Mouse (Mus musculus) megakaryocyte, embryonic 14.5 days (primary cell): ENCODE measurements around the gene Hoxa13. TPM values are rescaled to one million over a fixed set of nuclear protein-coding genes. Genes with fewer than 3 reads are reported as not detected.

ENCODE experiments used
- H3K27me3 ChIP-seq: replicated peaks from 2 replicates; pipeline ENCODE3; 2012; ENCODE audit warnings: inconsistent platforms
- H3K36me3 ChIP-seq: replicated peaks from 2 replicates; pipeline ENCODE3; 2012; ENCODE audit warnings: low read length, inconsistent platforms, mixed read lengths
- H3K4me1 ChIP-seq: 2 replicates; pipeline ENCODE4 v1.6.1; 2012; ENCODE audit warnings: inconsistent platforms
- H3K4me3 ChIP-seq: replicated peaks from 2 replicates; pipeline ENCODE3; 2012; ENCODE audit warnings: moderate library complexity, mild to moderate bottlenecking, inconsistent platforms
- H3K9me3 ChIP-seq: 2 replicates; pipeline ENCODE4 v1.6.1; 2012; ENCODE audit warnings: inconsistent platforms
- FLI1 ChIP-seq: IDR thresholded peaks from 2 replicates; pipeline ENCODE4 v1.6.1; 2012; ENCODE audit warnings: low read length, inconsistent platforms, mixed read lengths
- GATA1 ChIP-seq: IDR thresholded peaks from 3 replicates; pipeline ENCODE4 v1.6.1; 2012; ENCODE audit warnings: mixed read lengths, low read length, inconsistent platforms, borderline replicate concordance
- polyA plus RNA-seq: library from polyadenylated mRNA; stranded (reverse); fragments of >175 nt; gene quantifications from 2 replicates; pipeline ENCODE4 v1.2.3, GENCODE M21; 2012; ENCODE audit warnings: low replicate concordance; ENCODE audit not compliant: insufficient read depth

Hoxa13 gene
- polyA plus RNA-seq, 1 experiment: not detected

- no peaks in the 10 kb centered on the region for H3K36me3 ChIP-seq
- H3K4me3 ChIP-seq: peak overlapping the region; percentile 97
- peaks cover 51% of the 10 kb centered on the region for H3K4me1 ChIP-seq
- H3K9me3 ChIP-seq: peaks cover 12% of the 10 kb centered on the region; the same call in 1 of the 2 replicates
- peaks cover 91% of the 10 kb centered on the region for H3K27me3 ChIP-seq
- TF ChIP-seq GATA1: no peak
- no peak for TF ChIP-seq FLI1
Observed at GRCm38 (mm10) chr6:52211961-52212360, 48.7 kb downstream of the Hoxa13 start.

GRCm38 (mm10) chr6:52211170-52211935 is 49.3 kb downstream of the Hoxa13 start:
- no peak for TF ChIP-seq FLI1
- TF ChIP-seq GATA1: no peak
- Histone ChIP-seq H3K4me3 (peak overlapping the region; percentile 97), H3K36me3 (peaks cover 2% of the 10 kb centered on the region), H3K27me3 (peaks cover 90% of the 10 kb centered on the region), H3K9me3 (peaks cover 14% of the 10 kb centered on the region), H3K4me1 (peaks cover 45% of the 10 kb centered on the region)

DNA sequence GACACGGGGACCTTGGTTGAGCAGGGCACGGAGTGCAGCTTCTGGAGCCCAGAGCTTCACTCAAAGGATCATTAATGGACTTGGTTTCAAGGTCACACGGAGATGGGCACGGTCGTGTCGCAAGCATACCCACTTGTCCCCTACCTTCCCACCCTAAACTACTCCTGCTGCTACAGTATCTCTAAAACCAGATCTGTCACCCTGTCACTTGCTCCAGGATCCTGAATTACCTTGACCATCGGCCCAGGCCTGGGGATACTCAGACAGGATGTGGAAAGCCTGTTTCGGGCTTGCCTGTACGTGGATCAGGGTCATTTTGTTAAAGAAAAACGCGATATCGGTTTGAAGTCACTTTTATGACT is 51.0 kb downstream of the Hoxa13 start:
- Histone ChIP-seq H3K9me3 (peaks cover 31% of the 10 kb centered on the region), H3K4me3 (peak overlapping the region; percentile 65), H3K4me1 (peaks cover 36% of the 10 kb centered on the region), H3K36me3 (peaks cover 19% of the 10 kb centered on the region), H3K27me3 (peaks cover 84% of the 10 kb centered on the region)
- TF ChIP-seq FLI1 (no peak), GATA1 (no peak)

DNA sequence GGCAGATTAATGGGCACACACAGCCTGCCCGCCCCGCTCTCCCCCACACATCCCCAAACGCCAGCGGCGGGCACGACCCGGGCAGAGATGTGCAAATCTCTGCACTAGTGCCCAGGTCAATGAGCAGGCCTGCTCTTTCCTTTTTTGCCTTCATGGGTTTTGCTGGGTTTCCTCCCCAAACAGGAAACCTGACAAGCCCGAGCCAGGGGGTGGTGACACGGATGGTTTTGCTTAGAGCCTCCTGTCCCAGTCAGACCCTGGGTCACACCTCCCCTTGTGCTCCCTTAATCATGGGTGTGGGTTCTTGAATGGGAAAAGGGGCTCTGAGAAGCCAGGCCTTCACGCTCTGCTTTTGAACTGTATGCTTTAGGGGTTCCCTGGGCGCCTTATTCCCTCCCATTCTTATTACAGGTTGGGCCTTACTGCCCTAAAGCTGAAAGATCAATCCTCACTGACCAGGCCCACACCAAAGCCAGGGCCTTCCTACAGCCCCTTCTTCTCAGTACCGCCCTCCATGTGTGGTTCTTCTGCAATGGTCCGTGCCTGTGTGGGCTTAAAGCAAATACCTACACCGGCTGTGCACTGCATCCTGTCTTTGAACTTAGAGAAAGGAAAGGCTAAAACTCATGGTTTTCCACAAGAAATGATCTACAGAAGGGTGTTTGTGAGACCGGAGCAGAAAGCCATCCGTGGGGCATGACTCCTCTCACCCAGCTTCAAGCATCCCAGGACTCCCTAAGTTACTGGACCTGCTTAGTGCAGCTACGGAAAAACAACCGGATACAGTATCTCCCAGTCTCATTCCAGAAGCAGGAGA is 51.6 kb downstream of the Hoxa13 start:
- Histone ChIP-seq H3K27me3 (peaks cover 78% of the 10 kb centered on the region), H3K4me3 (peak overlapping the region; percentile 10), H3K4me1 (peaks cover 36% of the 10 kb centered on the region), H3K9me3 (peaks cover 37% of the 10 kb centered on the region), H3K36me3 (peaks cover 25% of the 10 kb centered on the region)
- no peak for TF ChIP-seq FLI1
- no peak for TF ChIP-seq GATA1

DNA sequence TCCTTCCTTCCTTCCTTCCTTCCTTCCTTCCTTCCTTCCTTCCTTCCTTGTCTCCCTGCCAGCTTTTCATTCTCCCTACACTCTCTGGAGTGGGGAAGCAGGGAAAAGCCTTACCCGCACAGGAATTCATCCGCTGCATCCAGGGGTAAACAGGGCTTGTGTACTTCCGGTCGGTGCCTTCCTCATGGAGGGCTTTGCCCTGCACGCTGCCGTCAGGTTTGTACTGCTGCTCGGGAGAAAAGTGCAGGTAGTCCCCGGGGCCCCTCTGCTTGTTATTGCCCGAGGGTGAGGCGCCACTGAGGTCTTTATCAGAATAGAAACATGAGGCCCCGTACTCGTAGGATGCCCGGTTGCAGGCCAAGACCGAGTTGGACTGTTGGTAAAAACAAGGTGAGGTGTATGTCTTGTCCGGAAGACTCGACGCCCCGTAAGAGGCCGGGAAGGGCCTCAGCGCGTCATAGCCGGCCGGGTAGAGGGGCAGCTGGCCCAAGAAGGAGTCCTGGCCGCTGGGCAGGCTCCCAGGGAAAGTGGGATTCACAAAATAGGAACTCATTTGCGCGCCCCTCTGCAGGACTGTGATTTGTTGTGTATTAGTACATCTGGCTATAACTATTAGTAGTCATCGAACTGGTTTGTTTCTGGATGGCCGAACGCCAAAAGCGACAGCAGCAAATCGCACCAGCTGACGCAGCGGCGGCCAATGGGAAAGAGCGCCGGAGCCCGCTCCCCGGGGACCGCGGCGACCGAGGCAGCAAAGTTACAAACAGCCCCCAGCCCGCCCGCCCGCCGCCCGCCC is 52.4 kb downstream of the Hoxa13 start, which contains the start of gene Hoxa6:
Gene Hoxa6, minus strand, starts transcription at position 651 of the 796 bp plus-strand sequence.
- Histone ChIP-seq H3K36me3 (peaks cover 26% of the 10 kb centered on the region), H3K4me3 (peak within 1 kb of the TSS; percentile 10), H3K4me1 (peaks cover 30% of the 10 kb centered on the region), H3K9me3 (peaks cover 45% of the 10 kb centered on the region), H3K27me3 (peaks cover 77% of the 10 kb centered on the region)
- no peak for TF ChIP-seq GATA1
- TF ChIP-seq FLI1: no peak

Other genes with a start within 250 kb of the Hoxa13 start
- 4.2 and 23.0 TPM in 2 replicates for gene Skap2, start 248.3 kb downstream of the Hoxa13 start, polyA plus RNA-seq
- gene Hoxa1, start 102.6 kb downstream of the Hoxa13 start, polyA plus RNA-seq: 0.09 TPM in 1 of 2 replicates, not detected in the other
- not detected in 2 replicates for gene Hoxa2, start 96.0 kb downstream of the Hoxa13 start, polyA plus RNA-seq
- gene 5730596B20Rik, start 83.4 kb downstream of the Hoxa13 start, polyA plus RNA-seq: not detected in 2 replicates
- gene Hoxa4, start 69.1 kb downstream of the Hoxa13 start, polyA plus RNA-seq: 0.44 TPM in 1 of 2 replicates, not detected in the other
- gene Hoxa5, start 56.3 kb downstream of the Hoxa13 start, polyA plus RNA-seq: 0.46 TPM in 1 of 2 replicates, not detected in the other
- not detected in 2 replicates for gene Hoxa6, start 52.2 kb downstream of the Hoxa13 start, polyA plus RNA-seq
- 0.21 TPM in 1 of 2 replicates, not detected in the other for gene Hoxa3, start 47.5 kb downstream of the Hoxa13 start, polyA plus RNA-seq
- not detected in 2 replicates for gene Gm28308, start 47.5 kb downstream of the Hoxa13 start, polyA plus RNA-seq
- gene Hoxa7, start 39.0 kb downstream of the Hoxa13 start, polyA plus RNA-seq: 2.8 and 3.2 TPM in 2 replicates
- gene Hoxa9, start 29.8 kb downstream of the Hoxa13 start, polyA plus RNA-seq: 3.8 TPM in 1 of 2 replicates, not detected in the other
- gene Hoxa10, start 20.0 kb downstream of the Hoxa13 start, polyA plus RNA-seq: 0.10 TPM in 1 of 2 replicates, not detected in the other
- gene Hoxa11, start 15.1 kb downstream of the Hoxa13 start, polyA plus RNA-seq: not detected in 2 replicates
- gene Evx1, start 52.6 kb upstream of the Hoxa13 start, polyA plus RNA-seq: not detected in 2 replicates